Mouse (Mus musculus): ENCODE measurements around the gene Dnajc12.
A peak's percentile ranks its signal among the peaks of the same experiment; 100 is the strongest.
"Not testable (repeated sequence)": the region's sequence is repeated elsewhere in the genome, so short reads cannot be mapped to it uniquely, and the experiment has no call there.

Gene Dnajc12

GRCm38 (mm10) chr10:63429785-63430305, 47.6 kb downstream of the Dnajc12 start, which contains the start of gene Ctnna3:
TSS of gene Ctnna3 (plus strand) at chr10:63430098.
- peak; percentile 94 for DNase-seq (ENCODE audit: low spot score)

GRCm38 (mm10) chr10:63431221-63431736, 49.0 kb downstream of the Dnajc12 start:
- DNase-seq (ENCODE audit: low spot score): peak; percentile 54

GRCm38 (mm10) chr10:63432099-63432498, 49.9 kb downstream of the Dnajc12 start:
- no peak for DNase-seq (ENCODE audit: low spot score)

- no peak for DNase-seq (ENCODE audit: low spot score)
These were observed 50.6 kb downstream of the Dnajc12 start for GRCm38 (mm10) chr10:63432887-63433286.

- no peak for DNase-seq (ENCODE audit: low spot score)
These were observed 56.6 kb downstream of the Dnajc12 start for GRCm38 (mm10) chr10:63438736-63439262.

GRCm38 (mm10) chr10:63439694-63440228, 57.5 kb downstream of the Dnajc12 start:
- DNase-seq (ENCODE audit: low spot score): no peak

- DNase-seq (ENCODE audit: low spot score): not testable (repeated sequence)
These were observed 62.6 kb downstream of the Dnajc12 start for GRCm38 (mm10) chr10:63444602-63445387.

GRCm38 (mm10) chr10:63453926-63454325, 71.7 kb downstream of the Dnajc12 start:
- DNase-seq (ENCODE audit: low spot score): no peak

- no peak for DNase-seq (ENCODE audit: low spot score)
These were observed 73.1 kb downstream of the Dnajc12 start for GRCm38 (mm10) chr10:63455110-63455878.

GRCm38 (mm10) chr10:63457292-63458128, 75.3 kb downstream of the Dnajc12 start:
- DNase-seq (ENCODE audit: low spot score): peak; percentile 40

Measured in testis, postnatal 14 days (tissue).